Mouse (Mus musculus) lung, adult 2 months (tissue): ENCODE data around the gene Exosc8.

ENCODE experiments used
- CTCF ChIP-seq: fragments of 200-500 bp; IDR thresholded peaks from 2 replicates; pipeline ENCODE4 v1.5.1; 2011; ENCODE audit warnings: mild to moderate bottlenecking, low read length, control low read depth; ENCODE audit not compliant: insufficient read depth
- POLR2A ChIP-seq: fragments of 200-500 bp; IDR thresholded peaks from 2 replicates; pipeline ENCODE4 v1.6.1; 2011; ENCODE audit warnings: low read depth, mild to moderate bottlenecking, control low read depth, low read length, borderline replicate concordance; ENCODE audit errors: extremely low read depth

GRCm38 (mm10) chr3:54699759-54700301 is 35.4 kb downstream of the Exosc8 start:
- no peak for TF ChIP-seq CTCF
- no peak for TF ChIP-seq POLR2A
